Mouse (Mus musculus): Measurements from ENCODE around the gene Efhd2. TPM values are rescaled to one million over a fixed set of nuclear protein-coding genes. Genes with fewer than 3 reads are reported as not detected.

Efhd2 gene
- total RNA-seq, 2 experiments from 2014 or later = 46.5 to 50.5 TPM

- no peak for DNase-seq
Observed at GRCm38 (mm10) chr4:141879875-141880274, 5.2 kb upstream of the Efhd2 start.

GRCm38 (mm10) chr4:141879074-141879473 lies 4.4 kb upstream of the Efhd2 start:
- DNase-seq = no peak

- no peak for DNase-seq
Observed at GRCm38 (mm10) chr4:141878621-141879020, 3.9 kb upstream of the Efhd2 start.

- no peak for DNase-seq
Observed at GRCm38 (mm10) chr4:141875481-141876108, 875 bp upstream of the Efhd2 start.

GRCm38 (mm10) chr4:141874111-141874600 lies 564 bp downstream of the Efhd2 start:
- DNase-seq = no peak

GRCm38 (mm10) chr4:141872977-141873376 lies 1.7 kb downstream of the Efhd2 start:
- DNase-seq = no peak

DNA sequence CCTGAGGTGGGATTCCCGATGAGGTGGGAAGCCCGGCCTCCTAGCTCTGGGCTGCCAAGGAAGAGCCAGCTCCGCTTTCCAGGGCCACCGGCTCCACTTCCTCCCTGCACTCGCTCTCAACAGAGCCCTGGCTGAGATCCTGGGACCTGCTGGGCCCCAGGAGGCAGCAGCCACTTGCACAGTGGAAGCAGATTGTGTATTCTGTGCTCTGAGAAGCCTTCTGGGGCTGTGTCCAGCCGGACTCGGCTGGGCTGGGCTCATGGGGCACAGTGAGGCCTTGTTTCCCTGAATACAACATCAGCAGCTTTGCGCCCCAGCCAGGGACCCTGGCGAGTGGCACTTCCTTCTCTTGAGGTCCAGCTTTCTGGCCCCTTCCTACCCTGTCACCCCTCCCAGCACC lies 2.8 kb downstream of the Efhd2 start:
- DNase-seq = no peak

DNA sequence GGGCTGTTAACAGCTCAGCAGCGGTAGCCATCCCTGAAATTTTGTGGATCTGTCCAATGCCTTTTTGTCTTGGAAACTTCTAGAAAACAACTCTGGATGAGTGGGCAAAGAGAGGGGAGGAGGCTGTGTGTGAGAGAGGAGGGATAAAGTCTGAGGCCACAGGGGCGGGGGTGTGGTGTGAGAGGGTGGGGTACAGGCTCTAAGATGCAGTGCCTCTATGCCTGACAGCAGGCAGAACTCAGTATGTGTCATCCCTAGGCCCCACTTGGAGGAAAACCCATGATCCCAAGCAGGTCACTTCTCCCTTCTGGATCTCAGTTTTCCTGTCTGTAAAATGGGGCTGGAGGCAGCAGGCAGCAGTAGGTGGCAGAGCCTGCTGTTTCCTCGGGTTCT lies 3.4 kb downstream of the Efhd2 start:
- no peak for DNase-seq

DNA sequence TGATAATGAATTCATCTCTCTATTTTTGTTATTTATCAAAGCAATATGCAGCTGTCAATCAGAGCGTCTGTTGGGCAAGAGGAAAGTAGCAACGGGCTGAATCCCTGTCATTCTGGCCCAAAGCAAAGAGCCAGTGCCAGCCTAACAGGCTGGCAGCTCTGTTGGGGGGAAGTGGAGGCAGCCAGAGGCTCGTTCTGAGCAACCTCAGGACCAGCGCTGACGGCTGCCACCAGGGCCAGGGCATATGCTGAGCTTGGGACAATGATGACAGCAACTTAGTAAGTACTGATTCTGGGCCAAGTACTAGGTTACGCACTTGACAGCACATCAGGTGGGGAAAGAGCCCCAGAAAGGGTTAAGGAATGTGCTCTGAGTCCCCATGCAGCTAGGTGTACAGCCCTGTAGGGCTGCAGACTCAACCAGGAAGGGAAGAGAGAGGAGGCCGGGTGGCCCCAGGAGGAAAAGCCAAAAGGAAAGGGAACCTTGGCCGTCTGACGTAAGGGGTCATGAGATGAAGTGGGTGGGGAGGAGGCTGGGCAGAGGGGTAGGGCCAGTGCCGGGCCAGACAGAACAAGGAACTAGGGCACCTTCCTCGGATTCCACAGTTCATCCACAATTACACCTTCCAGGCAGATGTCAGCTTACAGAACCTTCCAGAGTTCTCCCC lies 3.9 kb downstream of the Efhd2 start:
- no peak for DNase-seq

DNA sequence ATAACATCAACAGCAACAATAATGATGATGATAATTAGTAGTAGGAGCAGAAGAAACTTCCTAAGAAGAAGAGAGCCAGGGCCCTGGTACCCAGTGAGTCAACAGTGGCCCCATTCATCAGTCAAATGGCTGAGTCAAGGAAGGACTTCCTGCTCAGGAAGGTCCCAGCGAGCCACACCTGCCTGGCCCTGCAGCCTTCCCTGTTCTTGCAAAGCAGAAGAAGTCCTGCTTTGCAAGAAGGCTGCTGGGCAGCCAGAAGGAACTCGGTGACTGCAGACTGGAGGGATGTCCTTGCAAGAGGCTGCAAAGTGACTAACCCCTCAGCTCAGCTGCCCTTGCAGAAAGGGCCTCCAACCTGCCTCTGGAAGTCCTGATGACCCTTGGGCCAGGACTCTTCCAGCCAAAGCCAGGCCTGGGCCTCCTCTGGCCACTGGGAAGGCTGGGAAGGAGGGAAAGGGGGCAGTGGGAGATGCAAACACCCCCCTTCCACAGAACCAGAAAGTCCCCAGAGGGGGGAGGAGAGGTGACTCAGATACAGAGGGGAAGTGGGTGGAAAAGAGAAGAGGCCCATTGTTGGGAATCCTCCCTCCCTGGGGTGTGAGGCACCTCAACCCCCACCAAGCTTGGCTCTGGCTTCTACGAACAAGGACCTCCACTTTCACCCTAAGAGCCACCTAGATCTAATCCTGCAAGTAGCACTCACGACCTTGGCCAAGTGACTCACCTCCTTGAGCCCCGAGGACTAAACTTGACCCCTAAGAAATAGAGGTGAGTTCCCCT lies 5.1 kb downstream of the Efhd2 start:
- no peak for DNase-seq

DNA sequence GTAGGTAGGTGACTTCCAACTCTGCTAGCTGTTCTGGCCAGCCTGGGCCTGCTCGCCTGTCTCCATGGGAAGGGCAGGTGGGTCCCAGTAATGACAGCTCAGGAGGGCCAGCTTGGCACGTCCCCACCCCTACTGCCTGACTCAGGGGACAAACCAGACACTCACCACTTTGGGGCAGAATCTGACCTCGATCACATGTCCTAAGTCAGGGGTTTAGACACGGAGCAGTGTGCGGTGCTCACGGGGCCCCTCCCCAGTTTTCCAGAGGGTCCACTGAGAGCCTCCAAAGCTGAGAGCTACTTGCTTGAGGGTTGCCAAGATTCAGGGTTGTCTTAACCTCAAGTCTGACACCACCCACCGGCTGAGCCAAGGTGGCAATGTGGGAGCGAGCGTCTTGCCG lies 6.7 kb downstream of the Efhd2 start:
- no peak for DNase-seq

DNA sequence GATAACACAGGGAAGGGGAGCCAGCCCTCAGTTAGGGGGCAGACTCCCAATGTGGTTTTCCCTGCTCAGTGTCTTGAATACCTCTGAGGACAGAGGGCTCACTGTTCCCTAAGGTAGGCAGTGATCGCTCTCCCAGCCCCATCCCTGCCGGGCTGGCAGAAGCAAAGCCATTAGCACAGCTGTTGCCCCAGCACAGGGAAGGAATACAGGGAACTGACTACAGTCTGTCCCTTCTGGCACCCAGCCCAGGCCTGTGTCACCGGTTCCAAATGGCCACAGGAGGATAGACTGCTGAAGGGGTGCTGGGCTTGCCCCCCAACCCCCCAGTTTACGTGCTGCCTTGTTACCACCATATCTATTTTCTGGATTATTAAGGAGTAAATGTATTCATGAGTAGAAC lies 7.2 kb downstream of the Efhd2 start:
- peak; percentile 84 for DNase-seq

DNA sequence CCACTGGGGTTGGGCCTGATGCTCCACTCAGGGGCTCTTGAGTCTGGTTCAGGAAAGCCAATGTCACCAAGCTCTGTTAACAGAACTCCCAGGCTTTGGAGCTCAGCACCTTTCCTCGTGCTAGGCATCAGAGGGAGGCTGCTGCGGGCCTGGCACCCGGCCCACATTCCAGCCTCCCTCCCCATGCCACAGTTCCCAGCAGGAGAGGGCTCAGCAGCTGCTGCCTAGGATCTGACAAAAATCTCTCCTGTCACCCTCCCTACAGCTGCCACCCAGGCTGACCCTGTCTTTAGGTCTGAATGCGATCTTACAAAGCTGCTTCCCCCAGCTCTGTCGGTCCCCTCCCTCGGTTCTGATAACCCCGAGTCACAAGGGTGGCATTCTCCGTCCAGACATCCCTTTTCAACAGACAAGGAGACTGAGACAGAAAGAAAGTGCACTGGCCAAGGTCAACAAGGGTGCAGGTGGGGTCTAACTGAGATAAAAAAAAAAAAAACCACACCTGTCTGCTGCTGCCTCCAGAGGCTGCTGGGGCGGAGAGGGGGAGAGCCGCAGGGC lies 7.7 kb downstream of the Efhd2 start:
- DNase-seq = peak; percentile 75

- DNase-seq = no peak
Observed at GRCm38 (mm10) chr4:141865600-141865999, 9.1 kb downstream of the Efhd2 start.

DNA sequence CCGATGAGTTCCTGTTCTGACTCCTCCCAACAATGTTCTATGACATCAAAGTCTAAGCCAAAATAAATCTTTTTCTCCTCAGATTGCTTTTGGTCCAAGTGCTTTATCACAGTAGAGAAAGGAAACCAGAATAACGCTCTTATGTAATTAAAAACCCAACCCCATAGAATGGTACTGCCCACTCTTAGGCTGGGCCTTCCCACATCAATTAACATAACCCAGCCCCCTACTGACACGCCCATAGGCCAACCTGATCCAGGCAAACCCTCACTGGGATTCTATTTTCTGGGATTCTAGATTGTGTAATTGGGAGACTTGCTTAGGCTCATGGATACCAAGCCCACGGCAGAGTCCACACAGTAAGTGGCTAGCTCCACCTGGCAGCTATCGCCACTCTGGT lies 9.7 kb downstream of the Efhd2 start:
- no peak for DNase-seq

DNA sequence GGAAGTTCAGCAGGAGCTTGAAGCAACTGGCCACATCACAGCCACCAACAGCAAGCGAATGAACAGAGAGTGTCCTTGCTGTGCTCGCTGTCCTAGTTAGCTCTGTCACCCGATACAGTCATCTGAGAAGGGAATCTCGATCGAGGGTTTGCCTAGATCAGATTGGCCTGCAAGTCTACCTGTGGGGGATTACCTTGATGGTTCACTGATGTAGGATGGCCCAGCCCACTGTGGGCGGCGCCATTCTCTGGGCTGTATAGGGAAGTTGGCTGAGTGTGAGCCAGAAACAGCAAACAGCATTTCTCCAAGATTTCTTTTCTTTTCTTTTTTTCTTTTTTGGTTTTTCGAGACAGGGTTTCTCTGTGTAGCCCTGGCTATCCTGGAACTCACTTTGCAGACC lies 10.2 kb downstream of the Efhd2 start:
- DNase-seq = no peak

DNA sequence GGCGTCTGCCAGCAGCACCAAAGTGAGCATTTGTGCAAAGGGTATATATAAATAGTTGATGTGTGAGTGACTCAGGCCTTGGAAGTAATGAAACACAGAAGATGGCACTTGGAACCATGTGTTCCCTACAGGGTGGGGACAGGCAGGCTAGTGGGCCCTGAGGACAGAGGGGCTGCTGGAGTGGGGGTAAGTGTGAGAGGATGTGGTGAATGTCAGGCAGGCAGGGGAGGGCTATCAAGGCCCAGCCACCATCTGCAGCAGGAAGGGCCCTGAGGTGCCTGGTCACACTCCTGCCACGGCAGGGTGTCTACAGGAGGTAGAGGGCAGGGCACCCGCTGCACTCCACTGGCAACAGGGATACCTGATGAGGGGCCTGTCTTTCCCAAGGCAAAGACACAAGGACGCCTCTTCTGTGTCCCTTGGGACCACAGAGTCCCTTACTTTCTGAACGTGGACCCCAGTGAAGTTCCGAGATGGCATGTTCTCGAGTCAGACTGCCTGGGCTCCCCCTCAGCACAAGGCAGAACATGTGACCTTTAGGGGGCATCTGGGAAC lies 10.9 kb downstream of the Efhd2 start:
- no peak for DNase-seq

- no peak for DNase-seq
Observed at GRCm38 (mm10) chr4:141862867-141863266, 11.9 kb downstream of the Efhd2 start.

DNA sequence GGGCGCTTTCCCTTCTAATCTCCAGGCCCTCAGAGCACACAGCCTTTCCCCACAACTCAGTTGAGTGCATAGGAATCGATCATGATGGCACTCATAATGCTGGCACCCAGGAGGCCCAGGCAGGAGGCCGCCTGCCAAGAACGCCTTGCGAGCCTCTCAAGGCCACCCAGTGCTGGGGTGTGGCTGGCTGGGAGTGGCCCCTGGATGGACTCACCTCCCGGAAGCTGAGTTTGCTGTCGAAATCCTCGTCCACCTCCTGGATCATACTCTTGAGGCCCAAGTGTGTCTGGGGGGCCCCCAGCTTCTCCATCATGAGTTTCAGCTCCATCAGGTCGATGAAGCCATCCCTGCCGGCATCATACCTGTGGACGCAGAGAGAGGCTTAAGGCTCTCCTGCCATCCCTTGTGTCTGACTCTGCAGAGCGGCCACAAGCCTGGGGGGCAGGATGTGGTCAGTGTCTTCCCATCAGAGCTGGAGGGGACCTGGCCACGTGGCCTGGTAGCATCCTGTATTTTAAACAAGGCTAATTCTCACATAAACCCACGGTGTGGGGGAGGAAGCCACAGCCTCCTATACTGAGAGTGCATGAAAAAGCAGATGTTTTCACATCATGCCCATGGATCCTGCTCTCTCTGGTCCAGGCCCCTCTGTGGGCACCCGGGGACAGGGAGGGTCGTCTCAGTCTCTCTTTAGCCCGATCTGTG lies 13.0 kb downstream of the Efhd2 start:
- no peak for DNase-seq

DNA sequence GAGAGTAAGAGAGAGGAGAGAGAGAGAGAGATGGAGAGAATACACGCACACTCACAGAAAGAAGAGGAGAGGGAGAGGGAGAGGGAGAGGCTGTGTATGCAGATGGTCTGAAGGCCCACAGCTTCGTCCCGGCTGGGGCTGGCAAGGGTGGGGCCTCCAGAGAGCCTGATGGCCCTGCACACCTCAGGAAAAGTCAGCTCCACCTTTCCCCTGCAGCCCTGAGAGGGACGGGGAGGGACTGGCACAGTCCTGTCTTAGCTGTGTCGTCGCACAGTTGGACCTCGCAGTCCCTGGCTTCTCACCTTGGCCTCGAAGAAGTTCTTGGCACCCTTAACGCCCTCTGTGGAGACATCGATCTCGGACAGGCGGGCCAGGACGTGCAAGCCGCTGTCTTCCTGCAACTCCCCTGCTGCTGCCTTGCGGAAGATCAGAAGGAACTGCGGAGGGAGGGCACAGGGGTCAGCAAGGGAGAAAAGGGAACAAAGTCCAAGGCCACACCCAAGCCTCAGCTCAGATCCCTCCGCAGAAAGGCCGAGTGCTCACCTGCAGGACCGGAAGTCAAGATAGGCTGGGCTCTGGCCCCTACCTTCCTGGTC lies 14.4 kb downstream of the Efhd2 start:
- no peak for DNase-seq

DNA sequence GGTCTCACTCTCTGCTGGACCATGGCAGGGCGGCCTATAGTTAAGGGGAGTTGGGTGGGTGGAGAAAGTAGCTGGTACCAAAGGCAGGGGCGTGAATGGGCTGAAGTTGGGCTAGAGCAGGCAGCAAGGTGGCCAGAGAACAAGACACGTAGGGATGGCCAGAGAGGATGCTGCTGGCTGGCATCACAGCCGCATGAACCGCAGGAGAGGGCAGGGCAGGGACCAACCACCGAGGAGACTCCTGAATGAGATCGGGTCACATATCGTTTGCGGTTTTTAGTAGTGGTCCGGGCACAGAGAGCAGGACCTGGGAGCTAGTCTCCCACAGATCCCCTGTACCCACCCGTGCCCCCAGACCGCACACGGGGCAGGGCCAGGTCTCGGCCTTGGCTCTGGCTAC lies 15.4 kb downstream of the Efhd2 start:
- no peak for DNase-seq

- DNase-seq = no peak
Observed at GRCm38 (mm10) chr4:141858501-141858900, 16.2 kb downstream of the Efhd2 start.
